Mouse (Mus musculus): ENCODE data around the gene Ppdpf. TPM values are rescaled to one million over a fixed set of nuclear protein-coding genes. Genes with fewer than 3 reads are reported as not detected.
"Not testable (repeated sequence)": the region's sequence is repeated elsewhere in the genome, so short reads cannot be mapped to it uniquely, and the experiment has no call there.

Ppdpf gene
- polyA plus RNA-seq, 1 experiment from 2014 or later = 482 TPM

DNA sequence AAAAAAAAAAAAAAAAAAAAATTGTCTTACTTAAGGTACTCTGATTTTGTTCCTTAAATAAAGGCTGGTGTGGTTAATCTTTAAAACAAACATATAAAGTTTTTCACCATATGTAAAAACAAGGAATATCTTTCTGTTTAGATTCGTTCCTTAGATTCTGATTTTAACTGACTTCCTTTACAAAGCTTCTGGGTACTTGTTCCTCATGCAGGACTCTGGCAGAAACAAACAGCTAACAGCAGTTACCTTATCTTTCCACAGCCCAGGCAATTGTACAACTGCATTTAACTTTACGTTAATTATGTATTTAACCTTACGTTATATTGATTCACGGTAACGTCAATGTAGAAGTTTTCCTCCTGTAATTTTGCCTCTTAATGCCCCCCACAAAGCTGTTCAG lies 20.6 kb upstream of the Ppdpf start:
- no peaks in the 10 kb centered on the region for H3K36me3 ChIP-seq
- no peak for ATAC-seq
- H3K27me3 ChIP-seq = 0 out of 2 replicates have a peak, but pooled peaks cover 3% of the 10 kb centered on the region
- no peak overlapping the region for H3K27ac ChIP-seq
- H3K4me1 ChIP-seq (replicated peaks) = no peaks in the 10 kb centered on the region
- H3K4me2 ChIP-seq (replicated peaks) = no peak overlapping the region
- H3K9me3 ChIP-seq = no peaks in the 10 kb centered on the region
- WGBS = 90% methylated on average over 5 of the region's 5 CpGs
- no peak overlapping the region for H3K4me3 ChIP-seq (replicated peaks)
- no peak overlapping the region for H3K9ac ChIP-seq (replicated peaks)

DNA sequence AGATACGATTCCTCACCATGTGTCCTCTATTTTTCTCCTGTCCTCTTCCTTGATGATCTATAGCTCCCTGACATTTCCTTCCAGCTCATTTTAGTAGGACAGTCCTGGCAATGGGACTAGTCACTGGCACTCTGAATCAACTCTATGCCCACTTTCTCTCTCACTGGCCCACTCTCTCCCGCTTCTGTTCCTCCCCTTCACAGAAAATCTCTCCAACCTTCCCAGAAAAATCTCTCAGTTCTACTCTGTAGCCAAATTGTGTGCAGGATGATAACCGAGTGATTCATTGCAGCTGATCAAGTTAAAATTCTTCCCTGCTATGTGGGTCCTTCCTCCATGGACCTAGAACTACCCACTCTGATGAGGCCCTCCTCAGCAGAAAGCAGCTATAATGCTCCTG lies 12.4 kb upstream of the Ppdpf start:
- 86% methylated on average over 3 of the region's 3 CpGs for WGBS
- Histone ChIP-seq H3K27me3 (no peaks in the 10 kb centered on the region), H3K4me1 (replicated peaks) (no peaks in the 10 kb centered on the region), H3K36me3 (no peaks in the 10 kb centered on the region), H3K9ac (replicated peaks) (no peak overlapping the region), H3K4me2 (replicated peaks) (no peak overlapping the region), H3K27ac (no peak overlapping the region), H3K9me3 (no peaks in the 10 kb centered on the region), H3K4me3 (replicated peaks) (no peak overlapping the region)
- ATAC-seq = no peak

DNA sequence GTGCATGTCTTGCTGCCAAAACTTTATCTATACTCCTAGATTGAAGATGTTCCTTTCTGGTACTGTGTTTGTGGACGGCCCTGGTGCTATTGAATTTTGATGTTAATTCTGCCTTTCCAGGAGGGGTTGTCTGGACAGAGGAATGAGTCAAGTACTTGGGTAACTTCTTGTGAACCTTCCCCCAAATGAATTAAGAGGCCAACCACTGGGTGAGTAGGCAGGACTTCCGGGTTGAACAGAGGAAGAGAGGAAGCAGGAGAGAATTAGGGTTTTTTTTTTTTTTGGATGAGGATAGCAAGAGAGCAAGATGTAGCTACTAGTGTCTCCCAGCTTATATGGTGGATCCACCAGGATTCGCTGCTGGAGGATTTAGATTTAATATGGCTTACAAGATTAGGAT lies 9.0 kb upstream of the Ppdpf start:
- Histone ChIP-seq H3K9me3 (no peaks in the 10 kb centered on the region), H3K36me3 (no peaks in the 10 kb centered on the region), H3K4me2 (replicated peaks) (no peak overlapping the region), H3K9ac (replicated peaks) (no peak overlapping the region), H3K4me3 (replicated peaks) (no peak overlapping the region), H3K27ac (no peak overlapping the region), H3K4me1 (replicated peaks) (no peaks in the 10 kb centered on the region), H3K27me3 (no peaks in the 10 kb centered on the region)
- WGBS = 73% methylated on average over 3 of the region's 3 CpGs
- no peak for ATAC-seq

DNA sequence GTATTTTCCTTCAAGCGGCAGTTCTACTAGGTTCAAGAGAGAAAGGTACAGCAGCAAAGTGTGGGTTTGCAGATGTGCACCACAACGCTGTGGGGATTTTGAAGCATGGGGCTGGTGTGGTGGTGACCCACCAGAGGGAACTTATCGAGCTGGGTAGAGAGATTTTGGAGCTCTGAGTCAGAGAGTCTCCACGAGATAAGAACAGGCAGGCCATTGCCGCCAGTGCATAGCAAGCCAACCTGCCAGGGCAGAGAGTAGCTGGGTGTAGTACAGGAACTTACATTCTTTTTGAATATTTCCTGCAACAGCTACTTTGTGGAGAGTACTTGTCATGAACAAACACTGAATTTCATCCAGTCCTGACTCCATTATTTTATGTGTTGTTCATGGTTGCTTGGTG lies 8.6 kb upstream of the Ppdpf start:
- H3K27ac ChIP-seq = no peak overlapping the region
- no peaks in the 10 kb centered on the region for H3K36me3 ChIP-seq
- no peaks in the 10 kb centered on the region for H3K27me3 ChIP-seq
- no peak for ATAC-seq
- WGBS = 89% methylated on average over 5 of the region's 5 CpGs
- H3K9me3 ChIP-seq = no peaks in the 10 kb centered on the region
- no peaks in the 10 kb centered on the region for H3K4me1 ChIP-seq (replicated peaks)
- no peak overlapping the region for H3K4me2 ChIP-seq (replicated peaks)
- H3K4me3 ChIP-seq (replicated peaks) = no peak overlapping the region
- no peak overlapping the region for H3K9ac ChIP-seq (replicated peaks)

DNA sequence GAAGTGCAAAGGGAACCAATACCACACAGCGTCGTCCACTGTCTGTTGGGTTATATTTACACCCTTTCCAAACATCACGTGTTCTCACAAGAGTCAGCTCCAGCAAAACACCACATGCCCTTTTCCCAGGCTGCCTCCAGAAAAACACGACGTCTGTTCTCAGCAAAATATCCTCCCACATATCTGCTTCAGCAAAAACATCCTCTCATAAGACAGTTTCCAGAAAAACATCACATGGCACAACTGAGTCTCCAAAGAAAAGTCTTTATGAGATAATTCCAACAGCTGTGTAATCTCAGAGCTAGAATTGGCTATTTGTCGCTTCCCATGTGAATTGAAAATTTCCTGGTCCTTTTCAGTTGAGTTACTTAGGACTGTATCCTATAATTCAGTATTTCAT lies 6.1 kb upstream of the Ppdpf start:
- no peaks in the 10 kb centered on the region for H3K9me3 ChIP-seq
- H3K4me1 ChIP-seq (replicated peaks) = no peaks in the 10 kb centered on the region
- no peak overlapping the region for H3K4me2 ChIP-seq (replicated peaks)
- no peak overlapping the region for H3K9ac ChIP-seq (replicated peaks)
- no peak overlapping the region for H3K27ac ChIP-seq
- no peaks in the 10 kb centered on the region for H3K36me3 ChIP-seq
- no peak overlapping the region for H3K4me3 ChIP-seq (replicated peaks)
- ATAC-seq = no peak
- WGBS = 83% methylated on average over 6 of the region's 6 CpGs
- peaks cover 6% of the 10 kb centered on the region; the same call in 1 of the 2 replicates for H3K27me3 ChIP-seq

DNA sequence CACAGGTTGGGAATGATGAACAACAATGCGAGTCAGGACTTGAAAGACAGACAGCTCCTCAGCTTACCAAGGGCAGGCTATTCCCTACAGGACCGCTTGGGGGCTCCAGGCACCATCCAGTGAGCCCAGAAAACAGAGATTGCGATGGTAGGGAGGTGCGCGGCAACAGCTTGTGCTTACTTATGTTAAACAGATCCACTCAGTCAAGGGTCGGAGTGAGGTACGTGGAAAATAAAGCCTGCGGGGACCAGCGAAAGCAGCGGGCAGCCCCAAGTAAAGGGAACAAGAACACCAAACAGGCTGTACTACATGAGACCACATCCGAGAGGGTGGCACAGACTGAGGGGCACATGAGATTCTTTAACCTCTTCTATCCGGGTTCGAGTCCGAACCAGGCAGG lies 412 bp upstream of the Ppdpf start:
- peaks cover 11% of the 10 kb centered on the region for H3K36me3 ChIP-seq
- H3K27ac ChIP-seq = peak overlapping the region; percentile 98
- H3K4me1 ChIP-seq (replicated peaks) = peaks cover 12% of the 10 kb centered on the region
- H3K27me3 ChIP-seq = peaks cover 6% of the 10 kb centered on the region; the same call in 1 of the 2 replicates
- WGBS = 0% methylated on average over 14 of the region's 14 CpGs
- H3K4me3 ChIP-seq (replicated peaks) = peak overlapping the region; percentile 65
- peak overlapping the region; percentile 97 for H3K9ac ChIP-seq (replicated peaks)
- peak; percentile 83 for ATAC-seq
- H3K9me3 ChIP-seq = no peaks in the 10 kb centered on the region
- peak overlapping the region; percentile 71 for H3K4me2 ChIP-seq (replicated peaks)

DNA sequence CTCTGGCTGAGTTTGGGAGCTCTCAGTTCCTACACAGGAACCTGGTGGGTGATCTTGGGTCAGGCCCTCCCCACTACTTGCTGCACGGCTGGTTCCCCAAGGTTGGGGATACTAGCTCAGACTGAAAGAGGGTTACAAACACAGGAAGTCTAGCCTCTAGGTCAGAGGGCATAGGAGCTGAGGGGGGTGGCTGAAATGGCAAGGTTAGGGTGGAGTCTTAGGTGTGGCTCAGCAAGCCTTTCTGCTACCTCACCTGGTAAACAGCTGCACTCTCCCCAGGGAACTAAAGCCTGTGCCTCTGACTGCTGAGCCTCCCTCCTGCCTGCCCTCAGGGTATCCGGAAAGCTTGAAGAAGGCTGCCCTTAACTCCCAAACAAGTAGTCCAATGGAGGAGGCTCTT lies 1.6 kb downstream of the Ppdpf start:
- peak overlapping the region; percentile 98 for H3K27ac ChIP-seq
- peak overlapping the region; percentile 71 for H3K4me2 ChIP-seq (replicated peaks)
- WGBS = 79% methylated on average over 2 of the region's 2 CpGs
- peaks cover 12% of the 10 kb centered on the region for H3K4me1 ChIP-seq (replicated peaks)
- peaks cover 11% of the 10 kb centered on the region for H3K36me3 ChIP-seq
- ATAC-seq = no peak
- H3K9me3 ChIP-seq = no peaks in the 10 kb centered on the region
- H3K9ac ChIP-seq (replicated peaks) = peak overlapping the region; percentile 54
- H3K4me3 ChIP-seq (replicated peaks) = peak overlapping the region; percentile 65
- peaks cover 6% of the 10 kb centered on the region; the same call in 1 of the 2 replicates for H3K27me3 ChIP-seq

- Histone ChIP-seq H3K27ac (no peak overlapping the region), H3K36me3 (peaks cover 11% of the 10 kb centered on the region)
- ATAC-seq = no peak
Measured at GRCm38 (mm10) chr2:181189321-181189720, 2.3 kb downstream of the Ppdpf start.

DNA sequence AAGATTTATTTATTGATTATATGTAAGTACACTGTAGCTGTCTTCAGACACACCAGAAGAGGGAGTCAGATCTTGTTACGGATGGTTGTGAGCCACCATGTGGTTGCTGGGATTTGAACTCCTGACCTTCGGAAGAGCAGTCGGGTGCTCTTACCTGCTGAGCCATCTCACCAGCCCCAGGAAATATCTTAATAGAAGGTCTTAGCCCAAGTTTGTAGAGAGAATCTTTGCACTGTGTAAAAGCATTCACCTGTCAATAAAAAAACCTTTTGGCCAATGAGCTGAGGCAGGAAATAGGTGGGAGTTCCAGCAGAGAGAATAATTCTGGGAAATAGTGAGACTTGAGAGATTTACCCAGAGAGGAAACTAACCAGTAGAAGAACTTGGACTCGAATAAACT lies 4.3 kb downstream of the Ppdpf start:
- H3K9ac ChIP-seq (replicated peaks); H3K4me1 ChIP-seq (replicated peaks); H3K27me3 ChIP-seq; H3K27ac ChIP-seq; ATAC-seq; H3K9me3 ChIP-seq; H3K4me2 ChIP-seq (replicated peaks); H3K4me3 ChIP-seq (replicated peaks): not testable (repeated sequence)
- peaks cover 11% of the 10 kb centered on the region for H3K36me3 ChIP-seq
- 83% methylated on average over 4 of the region's 4 CpGs for WGBS

More at GRCm38 (mm10) chr2:181189321-181189720, 2.3 kb downstream of the Ppdpf start:
- Histone ChIP-seq H3K27me3 (peaks cover 6% of the 10 kb centered on the region; the same call in 1 of the 2 replicates), H3K9me3 (no peaks in the 10 kb centered on the region), H3K4me3 (replicated peaks) (no peak overlapping the region), H3K9ac (replicated peaks) (no peak overlapping the region), H3K4me2 (replicated peaks) (no peak overlapping the region; the same call in 1 of the 2 replicates), H3K4me1 (replicated peaks) (peaks cover 12% of the 10 kb centered on the region)
- 95% methylated on average over 1 of the region's 1 CpGs for WGBS

GRCm38 (mm10) chr2:181191936-181192335 lies 4.9 kb downstream of the Ppdpf start:
- Histone ChIP-seq H3K27ac (no peak overlapping the region), H3K27me3 (no peaks in the 10 kb centered on the region; the same call in 1 of the 2 replicates), H3K4me2 (replicated peaks) (no peak overlapping the region), H3K9ac (replicated peaks) (no peak overlapping the region), H3K36me3 (peaks cover 11% of the 10 kb centered on the region), H3K4me1 (replicated peaks) (peaks cover 9% of the 10 kb centered on the region), H3K4me3 (replicated peaks) (no peak overlapping the region), H3K9me3 (no peaks in the 10 kb centered on the region)
- 52% methylated on average over 4 of the region's 4 CpGs for WGBS
- ATAC-seq = no peak

GRCm38 (mm10) chr2:181193044-181193443 lies 6.0 kb downstream of the Ppdpf start:
- no peak overlapping the region for H3K9ac ChIP-seq (replicated peaks)
- 89% methylated on average over 3 of the region's 3 CpGs for WGBS

DNA sequence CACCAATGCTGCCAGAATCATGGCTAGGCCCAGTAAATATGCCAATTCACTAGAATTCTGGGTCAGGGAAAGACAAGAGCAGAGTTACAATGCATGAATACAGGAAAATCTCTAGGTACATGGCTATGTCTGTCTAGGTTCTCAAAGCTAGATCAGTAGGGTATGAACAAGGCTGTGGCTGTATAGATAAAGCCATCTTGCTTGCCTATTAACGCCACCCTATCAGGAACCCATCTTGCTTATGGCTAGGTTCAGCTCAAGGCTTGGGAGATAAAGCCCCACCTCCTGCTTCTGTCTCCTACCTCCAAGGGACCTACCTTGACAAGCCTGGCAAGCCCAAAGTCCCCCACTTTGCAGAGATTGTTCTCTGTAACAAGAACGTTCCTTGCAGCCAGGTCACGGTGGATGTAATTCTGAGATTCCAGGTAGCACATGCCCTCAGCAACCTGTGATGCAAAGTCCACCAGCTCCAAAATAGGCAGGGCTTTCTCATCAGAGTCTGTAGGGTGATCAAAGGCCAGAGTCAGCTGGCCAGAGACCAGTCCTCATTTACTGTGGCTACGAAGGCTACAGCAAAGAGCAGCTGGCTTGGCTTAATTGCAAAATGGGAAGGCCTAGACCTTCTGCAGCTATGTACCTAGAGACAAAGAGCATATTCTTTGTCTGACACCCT lies 9.7 kb downstream of the Ppdpf start:
- H3K27ac ChIP-seq = no peak overlapping the region
- no peak overlapping the region for H3K4me3 ChIP-seq (replicated peaks)
- no peaks in the 10 kb centered on the region; the same call in 1 of the 2 replicates for H3K27me3 ChIP-seq
- no peak overlapping the region for H3K4me2 ChIP-seq (replicated peaks)
- H3K4me1 ChIP-seq (replicated peaks) = no peaks in the 10 kb centered on the region
- H3K36me3 ChIP-seq = no peaks in the 10 kb centered on the region
- H3K9me3 ChIP-seq = no peaks in the 10 kb centered on the region
- H3K9ac ChIP-seq (replicated peaks) = no peak overlapping the region
- no peak for ATAC-seq
- WGBS = 96% methylated on average over 4 of the region's 4 CpGs

More at GRCm38 (mm10) chr2:181193044-181193443, 6.0 kb downstream of the Ppdpf start:
- Histone ChIP-seq H3K9me3 (no peaks in the 10 kb centered on the region), H3K4me1 (replicated peaks) (peaks cover 9% of the 10 kb centered on the region), H3K36me3 (peaks cover 11% of the 10 kb centered on the region), H3K27me3 (no peaks in the 10 kb centered on the region; the same call in 1 of the 2 replicates), H3K27ac (no peak overlapping the region), H3K4me2 (replicated peaks) (no peak overlapping the region), H3K4me3 (replicated peaks) (no peak overlapping the region)
- ATAC-seq = no peak

DNA sequence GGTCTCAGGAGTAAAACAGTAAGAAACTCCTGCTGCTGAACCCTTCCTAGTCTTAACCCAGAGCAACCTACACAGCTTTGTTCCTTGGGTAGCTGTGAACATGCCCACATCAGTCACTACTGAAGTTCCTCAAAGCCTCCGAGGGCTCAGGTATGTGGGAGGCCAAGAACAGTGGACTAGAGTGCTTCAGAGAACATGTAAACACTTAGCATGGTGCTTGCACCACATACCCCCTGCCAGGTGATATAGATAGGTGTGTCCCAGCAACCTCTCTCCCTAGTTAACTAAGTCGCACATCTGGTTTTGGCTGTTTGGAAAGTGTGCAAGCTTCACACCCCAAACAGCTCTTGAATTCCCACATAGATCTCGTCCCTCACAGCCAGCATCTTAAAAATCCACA lies 14.6 kb downstream of the Ppdpf start:
- H3K27me3 ChIP-seq = peaks cover 3% of the 10 kb centered on the region; the same call in 1 of the 2 replicates
- H3K9ac ChIP-seq (replicated peaks) = no peak overlapping the region
- H3K4me1 ChIP-seq (replicated peaks) = no peaks in the 10 kb centered on the region
- 80% methylated on average over 3 of the region's 3 CpGs for WGBS
- ATAC-seq = no peak
- H3K4me2 ChIP-seq (replicated peaks) = no peak overlapping the region
- no peak overlapping the region for H3K27ac ChIP-seq
- H3K9me3 ChIP-seq = no peaks in the 10 kb centered on the region
- no peaks in the 10 kb centered on the region for H3K36me3 ChIP-seq
- H3K4me3 ChIP-seq (replicated peaks) = no peak overlapping the region

Data from midbrain, embryonic 13.5 days (tissue).